Mouse (Mus musculus): ENCODE measurements around the gene Acsf3. TPM values are rescaled to one million over a fixed set of nuclear protein-coding genes. Genes with fewer than 3 reads are reported as not detected.

Acsf3 gene
- polyA plus RNA-seq, 1 experiment from 2014 or later = 17.6 TPM

GRCm38 (mm10) chr8:122789796-122790195, 14.5 kb downstream of the Acsf3 start:
- no peak for ATAC-seq (ENCODE audit: low FRiP score)
- no peaks in the 10 kb centered on the region for H3K27me3 ChIP-seq

DNA sequence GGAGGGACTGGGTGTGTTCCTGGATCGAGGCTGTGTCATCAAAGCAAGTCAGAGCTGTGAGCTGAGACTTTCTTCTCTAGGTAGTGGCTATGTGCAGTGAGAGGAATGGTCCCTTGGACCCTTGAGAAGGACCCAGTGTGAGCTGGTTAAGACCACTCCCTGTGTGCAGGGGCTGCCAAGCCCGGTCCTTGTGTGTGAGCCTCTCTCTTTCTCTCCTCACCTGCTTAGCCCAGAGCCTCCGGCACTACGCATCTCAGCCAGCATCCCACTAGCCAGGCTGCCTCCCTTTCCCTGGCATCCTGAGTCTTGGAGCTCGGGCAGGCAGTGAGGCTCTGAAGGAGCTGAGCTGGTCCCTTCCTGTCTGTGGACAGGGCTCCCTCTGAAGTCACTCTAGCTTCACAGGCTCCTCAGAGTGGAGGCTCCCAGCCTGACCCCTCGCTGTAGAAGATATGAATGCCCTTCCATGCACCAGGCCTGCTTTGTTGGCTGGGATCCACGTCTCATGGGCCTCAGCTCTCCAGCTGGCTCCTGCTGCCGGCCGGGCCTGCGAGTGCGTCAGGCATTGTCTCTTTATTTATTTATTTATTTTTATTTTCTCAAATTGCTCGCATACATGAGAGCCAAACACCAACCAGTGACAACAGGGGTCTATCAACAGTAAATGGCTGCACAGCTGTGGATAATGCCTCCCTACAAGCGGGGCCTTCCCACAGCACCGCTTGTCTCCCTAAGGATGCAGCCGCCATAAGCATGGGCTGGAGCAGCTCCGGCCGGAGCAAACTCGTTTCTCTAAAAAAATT, 18.3 kb downstream of the Acsf3 start:
- Histone ChIP-seq H3K27me3 (no peaks in the 10 kb centered on the region), H3K4me1 (peaks cover 16% of the 10 kb centered on the region), H3K36me3 (peaks cover 20% of the 10 kb centered on the region; the same call in 1 of the 2 replicates), H3K27ac (peak overlapping the region; percentile 85), H3K4me3 (no peak overlapping the region), H3K9me3 (replicated peaks) (no peaks in the 10 kb centered on the region), H3K9ac (peak overlapping the region; percentile 5; the same call in 1 of the 2 replicates), H3K4me2 (replicated peaks) (no peak overlapping the region)
- 69% methylated on average over 18 of the region's 18 CpGs for WGBS
- ATAC-seq (ENCODE audit: low FRiP score) = peak; percentile 79

More at GRCm38 (mm10) chr8:122789796-122790195, 14.5 kb downstream of the Acsf3 start:
- Histone ChIP-seq H3K9me3 (replicated peaks) (no peaks in the 10 kb centered on the region), H3K4me3 (no peak overlapping the region), H3K4me2 (replicated peaks) (no peak overlapping the region), H3K4me1 (peaks cover 16% of the 10 kb centered on the region), H3K9ac (no peak overlapping the region), H3K36me3 (peaks cover 46% of the 10 kb centered on the region), H3K27ac (no peak overlapping the region)
- WGBS = 94% methylated on average over 5 of the region's 5 CpGs

GRCm38 (mm10) chr8:122794175-122794454, 18.8 kb downstream of the Acsf3 start:
- Histone ChIP-seq H3K4me3 (no peak overlapping the region), H3K27me3 (no peaks in the 10 kb centered on the region), H3K36me3 (peaks cover 16% of the 10 kb centered on the region; the same call in 1 of the 2 replicates), H3K27ac (peak overlapping the region; percentile 85), H3K4me1 (peaks cover 16% of the 10 kb centered on the region), H3K9ac (peak overlapping the region; percentile 38; the same call in 1 of the 2 replicates), H3K9me3 (replicated peaks) (no peaks in the 10 kb centered on the region), H3K4me2 (replicated peaks) (no peak overlapping the region)
- WGBS = 63% methylated on average over 5 of the region's 5 CpGs
- ATAC-seq (ENCODE audit: low FRiP score) = 0 out of 2 replicates have a peak, but pooled peaks have one; percentile 17

GRCm38 (mm10) chr8:122803906-122804761, 28.8 kb downstream of the Acsf3 start:
- Histone ChIP-seq H3K27me3 (no peaks in the 10 kb centered on the region), H3K4me3 (no peak overlapping the region), H3K4me2 (replicated peaks) (peak overlapping the region; percentile 22), H3K36me3 (no peaks in the 10 kb centered on the region), H3K27ac (peak overlapping the region; percentile 90), H3K9ac (no peak overlapping the region), H3K4me1 (peaks cover 56% of the 10 kb centered on the region), H3K9me3 (replicated peaks) (no peaks in the 10 kb centered on the region)
- ATAC-seq (ENCODE audit: low FRiP score) = peak; percentile 85
- WGBS = 12% methylated on average over 15 of the region's 15 CpGs

- no peak overlapping the region for H3K4me2 ChIP-seq (replicated peaks)
- H3K4me3 ChIP-seq = no peak overlapping the region
- H3K36me3 ChIP-seq = no peaks in the 10 kb centered on the region
- peaks cover 58% of the 10 kb centered on the region for H3K4me1 ChIP-seq
- 31% methylated on average over 3 of the region's 3 CpGs for WGBS
- no peak overlapping the region for H3K9ac ChIP-seq
- ATAC-seq (ENCODE audit: low FRiP score) = peak; percentile 41
- peak overlapping the region; percentile 90 for H3K27ac ChIP-seq
- no peaks in the 10 kb centered on the region for H3K9me3 ChIP-seq (replicated peaks)
- no peaks in the 10 kb centered on the region for H3K27me3 ChIP-seq
Observed at GRCm38 (mm10) chr8:122805349-122805748, 30.1 kb downstream of the Acsf3 start.

GRCm38 (mm10) chr8:122806956-122807538, 31.8 kb downstream of the Acsf3 start:
- Histone ChIP-seq H3K9me3 (replicated peaks) (no peaks in the 10 kb centered on the region), H3K4me2 (replicated peaks) (no peak overlapping the region), H3K36me3 (no peaks in the 10 kb centered on the region), H3K27ac (peak overlapping the region; percentile 77), H3K4me3 (no peak overlapping the region), H3K9ac (peak overlapping the region; percentile 14; the same call in 1 of the 2 replicates), H3K27me3 (no peaks in the 10 kb centered on the region), H3K4me1 (peaks cover 73% of the 10 kb centered on the region)
- 42% methylated on average over 7 of the region's 7 CpGs for WGBS
- ATAC-seq (ENCODE audit: low FRiP score) = no peak

GRCm38 (mm10) chr8:122807907-122808306, 32.6 kb downstream of the Acsf3 start:
- WGBS = 75% methylated on average over 4 of the region's 4 CpGs
- Histone ChIP-seq H3K4me3 (no peak overlapping the region), H3K4me2 (replicated peaks) (no peak overlapping the region), H3K27me3 (no peaks in the 10 kb centered on the region), H3K9ac (no peak overlapping the region), H3K36me3 (0 out of 2 replicates have a peak, but pooled peaks cover 3% of the 10 kb centered on the region), H3K9me3 (replicated peaks) (no peaks in the 10 kb centered on the region), H3K4me1 (peaks cover 77% of the 10 kb centered on the region), H3K27ac (0 out of 2 replicates have a peak overlapping the region, but pooled peaks have one; percentile 77)
- no peak for ATAC-seq (ENCODE audit: low FRiP score)

- H3K9me3 ChIP-seq (replicated peaks) = no peaks in the 10 kb centered on the region
- no peak overlapping the region for H3K4me3 ChIP-seq
- no peaks in the 10 kb centered on the region for H3K27me3 ChIP-seq
- H3K9ac ChIP-seq = 0 out of 2 replicates have a peak overlapping the region, but pooled peaks have one; percentile 18
- 75% methylated on average over 8 of the region's 8 CpGs for WGBS
- peaks cover 70% of the 10 kb centered on the region for H3K4me1 ChIP-seq
- no peak overlapping the region for H3K4me2 ChIP-seq (replicated peaks)
- H3K36me3 ChIP-seq = 0 out of 2 replicates have a peak, but pooled peaks cover 9% of the 10 kb centered on the region
- ATAC-seq (ENCODE audit: low FRiP score) = no peak
- H3K27ac ChIP-seq = peak overlapping the region; percentile 88
Observed at GRCm38 (mm10) chr8:122810376-122810775, 35.1 kb downstream of the Acsf3 start.

DNA sequence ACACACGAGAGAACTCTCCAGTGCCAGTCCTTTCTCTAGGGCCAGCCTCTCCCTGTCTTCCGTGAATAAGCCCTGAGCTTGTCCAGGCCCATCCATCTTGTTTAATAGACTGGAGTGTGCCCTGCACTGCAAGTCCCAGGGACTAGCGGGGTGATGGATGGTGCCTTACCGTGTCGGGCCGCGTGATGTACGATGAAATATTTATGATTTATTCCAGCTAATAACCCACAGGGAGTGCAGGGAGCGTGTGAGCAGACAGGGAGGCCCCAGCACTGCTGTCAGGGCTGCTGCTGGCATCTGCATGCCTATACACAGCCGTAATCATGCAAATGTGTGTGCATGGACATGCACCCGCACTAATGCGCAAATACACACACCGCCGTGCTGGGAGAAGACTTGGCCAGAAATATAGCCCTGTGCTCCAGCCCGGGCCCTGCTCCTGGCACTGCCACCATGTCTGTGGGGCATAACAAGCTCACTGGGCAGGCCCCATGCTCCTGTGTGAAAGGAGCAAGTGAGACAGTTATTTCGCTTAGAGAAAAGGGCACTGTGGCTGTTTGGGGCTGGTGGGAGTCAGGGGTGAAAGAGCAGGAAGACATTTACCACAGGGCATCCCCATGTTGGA, 36.7 kb downstream of the Acsf3 start:
- no peaks in the 10 kb centered on the region for H3K9me3 ChIP-seq (replicated peaks)
- WGBS = 66% methylated on average over 16 of the region's 16 CpGs
- H3K9ac ChIP-seq = peak overlapping the region; percentile 15; the same call in 1 of the 2 replicates
- no peak overlapping the region for H3K4me2 ChIP-seq (replicated peaks)
- ATAC-seq (ENCODE audit: low FRiP score) = peak; percentile 76
- H3K27me3 ChIP-seq = no peaks in the 10 kb centered on the region
- 0 out of 2 replicates have a peak, but pooled peaks cover 9% of the 10 kb centered on the region for H3K36me3 ChIP-seq
- H3K4me3 ChIP-seq = no peak overlapping the region
- peak overlapping the region; percentile 88 for H3K27ac ChIP-seq
- peaks cover 58% of the 10 kb centered on the region for H3K4me1 ChIP-seq

DNA sequence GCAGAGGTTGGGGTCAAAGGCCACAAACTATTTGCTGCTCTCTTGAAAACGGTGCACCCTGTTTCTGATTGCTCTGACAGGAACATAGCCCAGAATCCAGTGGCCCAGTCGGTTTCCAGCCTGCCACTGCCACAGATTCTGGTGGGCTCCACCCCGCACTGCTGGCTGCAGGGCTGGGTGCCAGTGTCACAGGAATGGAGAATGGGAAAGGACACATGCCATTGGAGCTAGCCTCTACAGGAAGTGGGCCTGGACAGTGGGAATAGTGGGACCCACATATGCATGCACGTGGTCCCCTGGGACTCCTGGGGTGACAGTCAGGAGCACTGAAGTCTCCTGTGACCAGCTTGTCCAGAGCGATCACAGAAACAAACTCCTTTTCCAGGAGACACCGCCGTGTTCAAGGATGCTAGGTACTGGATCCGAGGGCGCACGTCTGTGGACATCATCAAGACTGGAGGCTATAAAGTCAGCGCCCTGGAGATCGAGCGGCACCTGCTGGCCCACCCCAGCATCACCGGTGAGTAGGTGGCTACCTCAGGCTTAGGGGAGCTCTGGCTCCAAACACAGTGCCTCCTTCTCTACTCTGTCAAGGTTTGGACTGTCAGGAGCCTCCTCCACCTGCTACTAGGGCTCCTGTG, 37.4 kb downstream of the Acsf3 start:
- Histone ChIP-seq H3K27ac (peak overlapping the region; percentile 88), H3K4me1 (peaks cover 59% of the 10 kb centered on the region), H3K9ac (0 out of 2 replicates have a peak overlapping the region, but pooled peaks have one; percentile 9), H3K4me3 (no peak overlapping the region), H3K4me2 (replicated peaks) (no peak overlapping the region), H3K36me3 (0 out of 2 replicates have a peak, but pooled peaks cover 9% of the 10 kb centered on the region), H3K27me3 (no peaks in the 10 kb centered on the region), H3K9me3 (replicated peaks) (no peaks in the 10 kb centered on the region)
- WGBS = 74% methylated on average over 14 of the region's 14 CpGs
- ATAC-seq (ENCODE audit: low FRiP score) = no peak

DNA sequence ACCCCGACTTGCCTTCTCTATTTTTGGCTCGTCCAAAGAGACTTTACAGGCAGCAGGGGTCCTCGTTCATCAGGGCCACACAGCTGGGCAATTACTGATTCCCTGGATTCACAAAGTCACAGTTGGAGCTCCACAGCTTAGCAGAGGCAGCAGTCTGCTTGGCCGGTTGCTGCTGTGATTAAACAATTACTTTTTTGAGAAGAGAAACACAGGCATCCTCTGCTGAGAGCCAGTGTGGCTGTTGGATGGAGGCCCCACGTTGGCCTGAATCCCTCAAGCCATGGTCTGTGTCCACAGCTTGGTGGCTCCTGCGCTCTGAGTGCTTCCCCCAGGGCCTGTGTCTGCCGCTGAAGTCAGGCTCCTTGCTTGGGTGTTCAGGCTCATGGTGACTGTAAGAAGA, 39.3 kb downstream of the Acsf3 start:
- ATAC-seq (ENCODE audit: low FRiP score) = no peak
- no peak overlapping the region for H3K4me2 ChIP-seq (replicated peaks)

More for the DNA sequence above, 39.3 kb downstream of the Acsf3 start:
- peak overlapping the region; percentile 36; the same call in 1 of the 2 replicates for H3K27ac ChIP-seq
- 0 out of 2 replicates have a peak, but pooled peaks cover 9% of the 10 kb centered on the region for H3K36me3 ChIP-seq
- H3K4me1 ChIP-seq = peaks cover 60% of the 10 kb centered on the region
- no peaks in the 10 kb centered on the region for H3K27me3 ChIP-seq
- H3K4me3 ChIP-seq = no peak overlapping the region
- H3K9me3 ChIP-seq (replicated peaks) = no peaks in the 10 kb centered on the region
- no peak overlapping the region for H3K9ac ChIP-seq
- 16% methylated on average over 7 of the region's 7 CpGs for WGBS

Measured in hindbrain, embryonic 12.5 days (tissue).